Mouse (Mus musculus): ENCODE results near the gene Gtf2a2. TPM values are rescaled to one million over a fixed set of nuclear protein-coding genes. Genes with fewer than 3 reads are reported as not detected.
"Not testable (repeated sequence)": the region's sequence is repeated elsewhere in the genome, so short reads cannot be mapped to it uniquely, and the experiment has no call there.

Gtf2a2 gene
- polyA plus RNA-seq, 1 experiment: 119 TPM

DNA sequence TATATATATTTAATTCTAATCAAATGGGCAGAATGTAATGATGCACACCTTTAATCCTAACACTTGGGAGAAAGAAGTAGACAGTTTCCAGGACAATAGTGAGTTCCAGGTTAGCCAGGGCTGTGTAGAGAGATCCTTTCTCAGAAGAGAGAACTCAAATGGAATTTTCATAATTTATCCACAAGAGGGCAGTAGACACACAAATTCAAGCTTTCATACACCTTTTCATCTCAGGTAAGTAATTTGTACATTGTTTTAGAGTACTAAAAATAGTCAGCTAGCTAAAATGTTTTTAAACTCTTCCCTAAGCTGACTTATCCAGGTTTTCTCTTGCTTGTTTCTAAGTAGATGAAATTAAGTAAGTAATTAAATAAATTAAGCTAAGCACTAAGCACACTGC lies 6.5 kb downstream of the Gtf2a2 start:
- no peak for DNase-seq (ENCODE audit: low spot score)

DNA sequence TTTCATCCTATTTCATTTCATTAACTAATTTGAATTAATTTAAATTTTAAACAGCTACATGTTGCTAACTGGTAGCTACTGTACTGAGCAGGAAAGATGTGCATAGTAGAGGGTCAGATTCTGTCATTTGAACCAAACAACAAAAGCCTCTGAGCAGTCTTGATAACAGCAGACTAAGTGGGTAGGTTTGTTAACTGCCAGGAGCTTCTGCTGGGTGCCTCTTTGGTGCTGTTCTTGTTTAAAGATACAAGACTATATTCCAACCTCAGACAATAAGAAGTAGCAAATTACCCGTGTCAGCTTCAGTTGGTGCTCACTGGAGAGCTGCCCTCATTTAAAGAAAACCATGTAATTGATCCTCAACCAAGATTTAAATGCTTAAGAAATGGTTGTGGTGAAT lies 9.3 kb downstream of the Gtf2a2 start:
- DNase-seq (ENCODE audit: low spot score): no peak

DNA sequence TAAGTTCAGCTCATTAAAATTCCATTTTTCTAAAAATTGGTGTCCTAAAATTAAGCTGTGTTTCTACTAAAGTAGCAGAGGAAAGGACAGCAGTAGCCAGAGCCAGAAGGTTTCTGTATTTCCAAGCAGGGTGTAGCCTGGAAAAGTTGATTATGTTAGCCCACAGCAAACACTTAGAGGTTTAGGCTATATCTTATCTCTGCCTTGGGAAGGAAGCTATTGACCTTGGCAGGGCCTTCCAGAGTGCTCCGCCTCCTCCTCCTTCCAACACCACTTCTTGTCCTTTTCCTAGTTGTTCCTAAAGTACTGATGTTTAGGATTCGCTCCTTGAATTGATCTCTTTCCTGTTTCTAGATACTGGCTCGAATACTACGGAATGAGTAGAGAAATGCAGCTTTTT lies 9.7 kb downstream of the Gtf2a2 start:
- no peak for DNase-seq (ENCODE audit: low spot score)

DNA sequence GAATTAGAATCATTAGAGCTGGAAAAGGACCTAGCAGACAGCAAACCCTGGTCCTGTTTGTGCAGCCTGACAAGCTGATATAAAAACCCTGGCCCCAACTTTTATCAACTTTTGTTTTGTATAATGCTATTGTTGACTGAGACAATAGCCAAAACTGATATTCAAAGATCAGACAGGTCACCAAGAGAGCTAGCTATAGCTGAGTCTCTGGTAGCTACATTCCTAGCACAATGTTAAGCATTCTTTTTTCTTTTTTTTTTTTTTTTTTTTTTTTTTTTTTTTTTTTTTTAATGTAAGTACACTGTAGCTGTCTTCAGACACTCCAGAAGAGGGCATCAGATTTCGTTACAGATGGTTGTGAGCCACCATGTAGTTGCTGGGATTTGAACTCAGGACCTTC lies 11.3 kb downstream of the Gtf2a2 start:
- not testable (repeated sequence) for DNase-seq (ENCODE audit: low spot score)

DNA sequence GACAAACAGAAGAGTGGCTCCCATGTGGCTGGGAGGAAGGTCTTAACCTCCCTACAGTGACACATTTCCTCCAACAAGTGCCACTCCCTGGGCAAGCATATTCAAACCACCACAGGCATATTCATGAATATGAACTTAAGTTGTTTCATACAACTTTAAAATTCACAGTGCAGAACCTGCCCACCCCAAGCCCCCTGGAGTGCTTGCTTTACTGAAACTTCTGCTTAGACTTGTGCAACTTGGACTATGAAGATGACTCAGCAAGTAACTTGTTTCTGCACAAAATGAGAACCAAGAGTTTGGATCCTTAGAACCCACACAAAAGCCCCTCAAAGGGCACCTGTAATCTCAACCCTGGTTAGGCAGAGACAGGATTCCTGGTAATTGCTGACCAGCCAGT lies 12.3 kb downstream of the Gtf2a2 start:
- no peak for DNase-seq (ENCODE audit: low spot score)

DNA sequence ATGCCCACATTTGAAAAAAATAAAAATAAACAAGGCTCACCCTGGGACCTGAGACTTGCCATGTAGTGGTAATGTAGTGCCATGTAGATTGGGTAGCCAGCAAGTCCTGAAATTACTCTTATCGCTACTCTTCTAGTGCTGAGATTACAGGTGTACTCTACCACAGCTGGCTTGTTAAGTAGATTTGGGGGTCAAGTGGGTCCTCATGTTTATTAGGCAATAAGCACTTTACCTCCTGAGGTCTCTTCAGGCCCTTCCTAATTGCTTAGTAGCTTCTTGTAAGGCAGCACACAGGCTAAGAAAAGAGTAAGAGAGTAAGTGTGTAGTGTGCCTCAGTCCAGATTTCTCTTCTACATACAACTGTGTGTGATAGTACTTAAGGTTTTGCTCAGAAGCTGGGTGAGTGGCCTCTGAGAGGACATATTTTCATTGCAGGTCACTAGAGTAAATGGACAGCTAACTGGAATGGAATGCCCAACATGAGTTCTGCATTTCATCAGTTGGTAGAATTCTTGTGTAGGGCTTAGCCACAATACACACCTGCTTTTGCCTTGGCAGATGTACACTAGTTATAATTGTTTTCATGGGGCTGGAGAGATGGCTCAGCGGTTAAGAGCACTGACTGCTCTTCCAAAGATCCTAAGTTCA lies 13.1 kb downstream of the Gtf2a2 start:
- no peak for DNase-seq (ENCODE audit: low spot score)

DNA sequence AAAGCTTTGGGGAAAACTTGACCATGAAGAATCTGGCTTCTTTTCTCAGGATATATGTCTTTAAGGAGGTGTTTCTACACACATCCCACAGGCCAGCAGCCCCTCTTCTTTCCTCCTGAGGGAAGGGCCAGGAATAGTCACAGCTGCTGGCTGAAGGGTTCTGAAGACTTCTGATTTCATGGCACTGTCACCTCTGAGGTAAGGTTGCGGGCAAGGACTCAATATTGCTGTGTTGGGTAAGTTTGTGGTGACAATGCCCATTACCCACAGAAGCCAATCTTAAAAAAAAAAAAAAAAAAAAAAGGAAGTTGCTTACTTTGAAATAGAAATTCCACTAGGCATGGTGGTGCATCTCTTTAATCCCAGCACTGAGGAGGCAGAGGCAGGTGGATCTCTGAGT lies 19.8 kb downstream of the Gtf2a2 start:
- no peak for DNase-seq (ENCODE audit: low spot score)

DNA sequence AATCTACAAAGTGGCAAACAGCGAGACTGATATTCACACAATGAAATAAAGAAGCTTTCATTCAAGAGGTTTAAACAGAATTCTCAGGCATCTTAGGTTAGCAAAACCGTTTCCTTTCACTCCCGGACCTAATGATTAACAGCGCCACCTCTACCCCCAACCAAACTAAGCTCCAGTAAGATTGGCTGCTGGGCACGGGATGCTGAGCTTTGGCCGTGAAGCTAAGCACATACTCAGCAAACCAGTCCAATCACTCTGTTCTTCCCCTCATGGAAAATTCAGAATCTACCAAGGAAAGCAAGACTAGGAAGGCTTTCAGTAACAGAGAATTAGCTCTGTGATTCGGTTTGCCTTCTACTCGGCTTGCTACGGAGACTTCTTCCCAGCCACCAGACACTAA lies 20.7 kb downstream of the Gtf2a2 start:
- no peak for DNase-seq (ENCODE audit: low spot score)

DNA sequence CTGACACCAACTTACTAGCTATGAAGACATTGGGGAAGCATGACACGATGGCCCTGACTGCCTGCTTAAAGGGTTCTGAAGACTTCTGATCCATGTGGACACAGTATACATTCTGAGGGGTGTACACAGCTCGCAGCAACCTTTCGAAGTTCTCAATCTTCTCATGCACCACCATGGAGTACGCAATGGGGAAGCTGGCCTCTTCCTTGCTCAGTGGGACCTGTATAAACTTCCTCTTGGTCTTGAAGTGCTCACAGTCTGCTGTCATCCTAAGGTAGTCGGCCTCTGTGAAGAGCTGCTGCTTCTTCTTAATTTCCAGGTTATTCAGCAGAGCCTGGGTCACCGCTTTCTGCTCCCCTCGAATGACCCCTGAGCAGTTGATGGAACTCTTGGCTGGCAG lies 22.4 kb downstream of the Gtf2a2 start:
- no peak for DNase-seq (ENCODE audit: low spot score)

DNA sequence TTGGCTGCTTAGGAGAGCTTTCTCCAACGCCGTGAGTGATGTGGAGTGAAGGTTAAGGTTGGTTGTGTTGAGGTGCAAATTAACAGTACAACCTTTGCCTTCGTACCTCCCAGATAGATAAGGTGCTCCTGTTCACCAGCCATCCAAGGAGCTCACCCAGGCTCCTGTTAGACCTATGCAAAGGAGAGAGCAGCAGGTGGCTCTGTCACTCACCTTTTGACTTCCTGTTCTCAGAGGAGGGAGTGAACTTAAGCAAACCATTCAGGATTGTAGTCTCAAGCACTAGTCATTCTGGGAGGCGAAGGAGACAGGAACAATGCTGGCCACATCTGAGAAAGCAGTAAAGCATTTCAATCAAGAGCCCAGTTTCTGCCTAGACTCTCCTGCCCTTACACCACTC lies 24.3 kb downstream of the Gtf2a2 start:
- DNase-seq (ENCODE audit: low spot score): no peak

DNA sequence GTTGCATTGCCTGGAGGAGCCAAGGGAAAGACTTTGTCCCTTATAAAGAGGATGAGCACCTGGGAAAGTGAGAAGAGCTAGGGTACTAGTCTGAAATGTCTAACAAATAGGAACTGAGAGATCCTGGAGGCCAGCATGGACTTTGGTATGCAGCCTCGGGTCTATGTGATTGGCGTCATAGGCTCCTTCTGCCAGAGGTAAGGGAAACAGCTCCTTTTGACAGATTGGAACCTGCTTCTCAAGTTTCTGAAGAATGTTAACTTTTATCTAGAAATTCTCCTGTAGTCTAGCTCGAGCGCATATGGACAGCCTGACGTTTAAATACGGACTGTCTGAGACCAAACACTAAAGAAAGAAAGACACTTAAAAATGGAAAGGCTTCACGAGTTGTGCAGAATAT lies 25.6 kb downstream of the Gtf2a2 start, which contains the start of gene Gcnt3:
TSS of gene Gcnt3 (minus strand) at position 101 of the 400 bp plus-strand sequence.
- DNase-seq (ENCODE audit: low spot score): no peak

DNA sequence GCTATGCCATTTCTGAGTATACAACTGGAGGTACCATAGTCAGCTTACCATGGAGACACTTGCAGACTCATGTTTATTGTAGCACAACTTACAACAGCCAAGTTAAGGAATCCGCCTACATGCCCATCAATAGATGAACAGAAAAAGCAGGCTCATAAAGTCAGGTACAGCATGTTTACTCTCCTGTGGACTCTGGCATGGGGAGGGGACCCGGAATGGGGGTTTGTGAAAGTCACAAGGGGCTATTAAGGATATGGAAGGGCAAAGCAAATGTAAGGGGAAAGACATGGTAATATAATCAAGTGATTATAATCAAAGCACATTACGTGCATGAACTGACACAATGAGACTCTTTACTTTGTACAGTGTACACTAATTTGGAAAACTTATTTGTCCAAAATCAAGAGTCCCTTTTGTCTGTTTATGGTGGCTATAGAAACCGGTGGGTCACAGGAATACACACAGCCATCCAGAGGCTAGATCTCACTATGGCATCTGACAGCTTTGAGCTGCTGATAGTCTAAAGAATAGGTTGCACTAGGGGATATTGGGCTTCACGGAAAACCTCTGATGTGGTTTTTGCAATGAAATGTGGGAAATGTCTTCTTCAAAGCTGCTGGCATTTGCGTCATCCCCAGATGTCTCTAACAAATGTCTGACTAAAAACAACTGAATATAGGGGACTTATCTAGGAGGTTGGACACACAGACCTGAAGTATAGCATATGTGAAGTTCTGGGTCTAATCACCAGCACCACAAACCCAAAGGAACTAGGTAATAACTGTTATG lies 27.4 kb downstream of the Gtf2a2 start:
- no peak for DNase-seq (ENCODE audit: low spot score)

DNA sequence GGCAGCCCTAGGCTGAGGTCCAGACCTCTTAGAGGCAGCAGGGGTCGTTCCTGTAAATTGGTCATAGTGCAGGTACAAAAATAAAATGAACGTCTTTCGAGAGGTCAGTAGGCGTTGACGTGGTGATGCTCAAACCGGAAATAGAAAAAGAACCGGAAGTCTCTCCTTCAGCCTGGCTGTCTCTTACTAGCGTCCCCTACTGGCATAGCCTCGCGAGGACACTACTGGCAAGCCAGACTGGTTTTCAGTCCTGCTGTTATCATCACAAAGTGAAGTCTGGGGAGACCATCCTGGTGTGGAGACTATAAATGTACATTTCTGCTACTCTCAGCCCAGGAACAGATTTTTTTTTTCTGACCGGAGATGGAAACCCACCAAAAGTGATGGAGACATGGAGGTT lies 28.2 kb downstream of the Gtf2a2 start:
- DNase-seq (ENCODE audit: low spot score): no peak

DNA sequence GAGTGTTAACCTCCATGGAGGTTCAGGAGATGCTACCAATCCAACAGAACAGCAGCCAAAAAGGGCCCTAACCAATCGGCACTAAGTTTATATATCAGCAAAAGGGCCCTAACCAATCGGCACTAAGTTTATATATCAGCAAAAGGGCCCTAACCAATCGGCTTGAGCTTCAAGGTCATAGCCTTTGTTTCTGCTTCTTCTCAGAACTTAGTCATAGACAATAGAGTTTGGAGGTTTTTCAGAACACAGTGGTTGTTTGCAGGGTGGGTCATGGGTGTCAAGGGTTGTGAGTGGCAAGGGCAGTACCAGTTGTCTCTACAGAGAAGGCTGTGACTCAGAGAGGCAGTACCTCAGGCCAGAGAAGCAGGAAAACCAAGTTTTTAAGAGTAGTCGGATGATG lies 29.8 kb downstream of the Gtf2a2 start:
- DNase-seq (ENCODE audit: low spot score): no peak

DNA sequence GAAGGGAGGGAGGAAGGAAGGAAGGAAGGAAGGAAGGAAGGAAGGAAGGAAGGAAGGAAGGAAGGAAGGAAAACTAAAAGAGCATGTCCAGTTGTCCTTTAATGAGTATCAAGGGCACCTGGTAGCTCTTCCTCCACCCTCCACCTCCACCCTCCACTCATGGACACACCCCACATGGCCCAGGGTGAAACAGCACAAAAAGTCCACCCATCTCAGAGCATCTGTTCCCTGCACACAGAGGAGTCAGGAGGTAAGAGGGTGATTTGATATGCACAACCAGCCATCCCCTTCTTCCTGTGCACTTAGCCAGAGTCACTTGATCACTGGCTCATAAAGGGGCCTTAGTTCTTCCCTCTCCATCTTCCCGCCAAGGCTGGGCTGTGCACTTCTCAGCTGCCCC lies 30.6 kb downstream of the Gtf2a2 start:
- DNase-seq (ENCODE audit: low spot score): no peak

DNA sequence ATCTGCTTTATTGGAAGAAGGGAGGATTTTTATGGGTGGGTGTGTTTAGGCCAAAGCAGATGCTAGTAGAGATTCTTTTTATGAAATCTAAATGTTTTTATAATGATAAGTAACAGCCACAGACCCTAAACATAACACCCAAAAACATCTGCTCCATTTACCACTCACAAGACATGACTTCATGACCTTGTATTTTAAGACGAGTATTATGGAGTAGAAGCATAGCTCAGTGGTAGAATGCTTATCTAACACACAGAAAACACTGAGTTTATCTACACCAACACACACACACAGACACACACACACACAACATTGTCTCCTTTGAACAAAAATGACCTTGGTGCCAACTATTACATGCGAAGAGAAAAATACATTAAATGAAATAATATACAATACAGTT lies 32.5 kb downstream of the Gtf2a2 start:
- DNase-seq (ENCODE audit: low spot score): no peak

DNA sequence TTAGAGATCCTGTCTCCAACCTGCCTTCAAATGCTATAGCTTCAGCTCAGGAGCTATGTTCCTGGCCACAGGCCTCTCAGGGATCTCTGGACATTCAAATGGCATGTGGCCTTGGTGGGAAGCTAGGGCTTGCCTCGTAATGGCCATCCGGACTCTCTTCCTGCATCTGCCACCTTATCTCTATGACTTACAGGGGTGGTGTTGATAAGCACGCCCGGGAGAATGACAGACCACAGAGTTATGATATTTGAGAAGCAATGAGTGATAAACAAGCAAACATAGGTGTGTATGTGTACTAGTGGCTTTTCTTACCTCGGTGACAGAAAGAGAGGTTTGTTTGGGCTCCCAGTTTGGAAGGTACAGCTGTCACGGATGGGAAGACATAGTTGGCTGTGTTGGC lies 33.9 kb downstream of the Gtf2a2 start:
- DNase-seq (ENCODE audit: low spot score): no peak

DNA sequence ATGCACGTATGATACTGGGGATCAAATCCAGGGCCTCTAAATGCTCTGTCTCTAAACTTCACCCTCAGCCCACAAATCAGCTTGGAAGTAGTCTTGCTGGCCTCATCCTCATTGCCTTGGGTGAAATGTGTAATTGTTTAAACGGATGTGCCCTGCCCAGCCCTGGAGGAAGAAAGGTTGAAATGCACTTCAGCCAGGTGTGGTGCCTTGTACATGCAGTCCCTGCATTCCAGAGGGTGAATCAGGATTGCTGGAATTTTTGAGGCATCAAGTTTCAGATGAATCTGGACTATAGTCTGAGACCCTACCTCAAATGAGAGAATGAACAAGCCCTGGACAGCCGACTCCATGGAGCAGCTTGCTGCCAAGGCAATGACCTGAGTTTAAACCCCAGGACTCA lies 35.5 kb downstream of the Gtf2a2 start:
- no peak for DNase-seq (ENCODE audit: low spot score)

DNA sequence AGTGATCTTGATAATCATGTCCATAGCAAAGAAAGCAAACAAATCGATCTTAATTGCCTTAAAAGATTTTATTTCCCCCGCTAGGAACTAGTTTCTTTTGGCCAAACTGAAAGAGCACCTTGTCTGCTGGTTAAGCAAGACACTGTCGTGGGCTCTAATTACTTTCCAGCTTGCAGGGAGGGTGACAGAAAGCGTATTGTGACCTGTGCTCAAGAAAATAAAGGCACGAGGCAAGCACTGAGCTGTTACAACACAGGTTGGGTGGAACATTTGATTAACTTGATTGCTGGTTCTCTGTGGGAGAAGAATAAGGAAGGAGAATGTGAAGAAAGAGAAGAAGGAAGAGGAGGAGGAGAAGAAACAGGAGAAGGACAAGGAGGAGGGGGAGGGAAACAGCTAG lies 35.9 kb downstream of the Gtf2a2 start:
- DNase-seq (ENCODE audit: low spot score): no peak

DNA sequence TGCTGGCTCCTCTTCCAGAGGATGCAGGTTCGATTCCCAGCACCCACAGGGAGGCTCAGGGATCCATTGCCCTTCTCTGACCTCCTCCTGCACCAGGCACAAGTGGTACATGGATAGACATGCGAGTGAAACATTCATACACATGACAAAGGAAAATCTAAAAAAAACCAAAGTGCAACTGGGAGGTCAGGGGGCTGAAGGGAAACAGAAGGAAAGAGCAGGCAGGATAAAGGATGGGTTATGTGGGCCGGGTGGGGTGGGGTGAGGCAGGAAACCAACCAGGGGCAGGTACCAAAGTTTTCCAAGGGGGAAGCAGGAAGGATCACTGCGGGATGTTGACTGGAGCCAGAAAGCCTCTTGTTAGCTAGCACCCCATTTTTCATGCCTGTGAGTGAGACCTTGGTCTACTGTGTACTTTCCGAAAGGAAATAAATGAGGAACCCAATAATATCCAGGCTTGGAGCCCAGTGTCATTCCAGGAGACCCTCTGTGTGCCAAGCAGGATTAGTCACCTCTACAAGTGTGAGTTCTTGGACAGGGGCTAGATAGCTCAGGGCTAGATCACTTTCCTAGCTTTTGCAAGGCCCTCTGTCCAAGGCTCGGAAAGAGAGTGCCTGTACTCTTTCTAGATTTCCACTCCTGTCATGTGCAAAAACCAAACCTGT lies 36.5 kb downstream of the Gtf2a2 start:
- DNase-seq (ENCODE audit: low spot score): no peak

DNA sequence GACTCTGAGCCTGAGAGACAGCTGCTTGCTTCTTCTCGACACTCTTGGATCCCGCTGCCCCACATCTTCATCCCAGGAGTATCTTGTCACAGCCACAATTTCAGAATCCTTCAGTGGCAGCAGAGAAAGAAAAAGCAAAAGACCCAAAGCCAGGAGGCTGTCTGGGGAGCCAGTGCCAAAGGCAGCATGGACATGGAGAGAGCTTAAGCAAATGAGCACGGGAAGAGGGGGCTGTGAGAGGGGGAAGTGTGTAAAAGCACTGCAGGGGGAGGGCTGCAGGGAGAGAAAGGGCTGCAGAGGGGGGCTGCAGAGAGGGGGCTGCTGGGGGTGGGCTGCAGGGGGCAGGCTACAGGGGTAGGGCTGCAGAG lies 37.0 kb downstream of the Gtf2a2 start:
- no peak for DNase-seq (ENCODE audit: low spot score)

DNA sequence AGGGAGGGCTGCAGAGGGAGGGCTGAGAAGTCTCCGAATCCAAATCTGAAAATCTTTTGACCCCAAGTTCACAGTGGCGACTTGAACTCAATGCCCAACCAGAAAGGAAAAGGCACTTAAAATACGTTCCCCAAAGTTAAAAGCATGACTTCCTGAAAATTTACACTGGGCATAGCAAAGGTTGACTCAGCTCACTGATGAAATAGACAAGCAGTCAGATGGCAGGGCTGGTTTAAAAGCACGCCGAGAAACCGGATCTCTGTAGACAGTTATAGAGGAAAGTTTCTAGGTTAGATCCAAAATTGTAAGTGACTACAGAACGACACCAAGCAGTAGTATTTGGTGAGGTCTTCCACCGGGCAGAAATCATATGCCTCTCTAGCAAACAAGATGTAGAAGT lies 37.5 kb downstream of the Gtf2a2 start:
- DNase-seq (ENCODE audit: low spot score): no peak

DNA sequence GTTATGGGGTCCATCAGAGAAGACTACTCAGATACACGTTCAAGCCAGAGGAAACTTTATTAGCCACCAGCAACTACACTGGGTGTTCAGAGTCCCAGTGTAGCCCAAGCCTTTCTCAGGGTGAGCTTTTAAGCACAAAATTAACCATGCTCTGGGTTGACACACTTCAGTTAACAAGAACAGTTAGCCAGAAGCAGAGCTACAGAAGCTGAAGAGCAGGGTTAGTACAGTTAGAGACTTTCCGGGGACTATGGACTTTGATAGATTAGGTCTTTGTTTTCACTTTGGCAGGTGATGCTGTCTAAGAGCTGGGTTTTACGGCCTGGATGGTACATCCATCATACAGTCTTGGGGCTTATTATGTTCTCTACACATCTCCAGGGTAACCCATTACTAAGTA lies 40.4 kb downstream of the Gtf2a2 start:
- no peak for DNase-seq (ENCODE audit: low spot score)
